8 mouse cellular contexts compared by ENCODE assay signal in the genomic region with DNA sequence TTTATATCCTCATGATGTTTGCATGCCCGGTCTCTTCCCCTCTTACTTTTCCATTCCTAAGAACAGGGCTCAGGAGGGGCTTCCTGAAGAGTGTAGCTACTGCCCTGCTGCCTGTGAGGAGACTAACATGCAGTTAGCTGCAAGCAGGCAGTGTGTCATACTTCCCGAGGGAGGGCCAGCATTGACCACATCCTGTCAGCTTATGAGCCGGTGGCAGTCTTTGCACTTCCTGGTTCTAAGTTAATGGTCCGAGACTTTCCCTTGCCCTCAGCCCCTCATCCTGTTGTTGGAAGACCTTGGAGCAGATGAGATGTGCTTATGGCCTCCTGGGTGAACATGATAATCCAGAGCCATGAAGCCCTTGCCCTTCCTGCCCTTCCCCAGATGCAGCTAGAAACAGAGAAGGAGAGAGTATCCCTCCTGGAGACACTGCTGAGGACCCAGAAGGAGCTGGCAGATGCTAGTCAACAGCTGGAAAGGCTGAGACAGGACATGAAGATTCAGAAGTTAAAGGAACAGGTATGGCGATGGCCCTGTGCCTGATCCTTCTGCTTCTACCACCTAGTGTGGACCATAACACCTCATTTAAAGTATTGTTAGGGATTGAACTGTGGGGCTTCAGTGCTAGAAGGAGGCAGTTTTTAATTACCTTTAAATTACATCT. TPM values are rescaled to one million over a fixed set of nuclear protein-coding genes. Genes with fewer than 3 reads are reported as not detected.
DNase-seq lines count a peak whose midpoint lies in the region; ATAC-seq and TF ChIP-seq lines count a peak whose summit lies in the region.

No protein-coding gene starts in this region.

- peaks cover 84% of the 10 kb centered on the region for H3K36me3 ChIP-seq in G1E (replicated peaks)
- peaks cover 56% of the 10 kb centered on the region for H3K36me3 ChIP-seq in midbrain, embryonic 16.5 days (ENCODE audit: control insufficient read depth, insufficient read depth, low read length)
- H3K36me3 ChIP-seq in hindbrain, embryonic 12.5 days, result peaks cover 89% of the 10 kb centered on the region

- H3K9me3 ChIP-seq in G1E (replicated peaks), result no peaks in the 10 kb centered on the region
- no peaks in the 10 kb centered on the region for H3K9me3 ChIP-seq in midbrain, embryonic 16.5 days (replicated peaks; ENCODE audit: control insufficient read depth, low read length, poor library complexity, severe bottlenecking)
- H3K9me3 ChIP-seq in hindbrain, embryonic 12.5 days (replicated peaks), result no peaks in the 10 kb centered on the region

- no peak overlapping the region for H3K27ac ChIP-seq in midbrain, embryonic 16.5 days (ENCODE audit: low read length)
- no peak overlapping the region for H3K27ac ChIP-seq in hindbrain, embryonic 12.5 days

- ATAC-seq in G1E (ENCODE audit: extremely low read depth, insufficient number of reproducible peaks, low FRiP score, poor library complexity, severe bottlenecking), result peak; percentile 66
- ATAC-seq in neutrophil, adult 5-6 weeks (ENCODE audit: extremely low read depth, insufficient number of reproducible peaks, low FRiP score, poor library complexity, severe bottlenecking), result peak; percentile 93
- ATAC-seq in midbrain, embryonic 16.5 days, result no peak
- ATAC-seq in hindbrain, embryonic 12.5 days (ENCODE audit: low FRiP score), result no peak

- H3K4me1 ChIP-seq in G1E (ENCODE audit: insufficient read depth, low read depth, low read length), result peaks cover 10% of the 10 kb centered on the region
- H3K4me1 ChIP-seq in midbrain, embryonic 16.5 days (ENCODE audit: control insufficient read depth, insufficient read depth, low read length), result no peaks in the 10 kb centered on the region
- no peaks in the 10 kb centered on the region for H3K4me1 ChIP-seq in hindbrain, embryonic 12.5 days

- WGBS in midbrain, embryonic 16.5 days, result 93% methylated on average over 5 of the region's 5 CpGs
- 94% methylated on average over 5 of the region's 5 CpGs for WGBS in hindbrain, embryonic 12.5 days

- DNase-seq in G1E (ENCODE audit: low spot score), result peak; percentile 18
- peak; percentile 42 to 71 for DNase-seq in heart, adult 9 months (ENCODE audit: low spot score in 2 of 2)
- DNase-seq in liver, result peak; percentile 35
- no peak for DNase-seq in urinary bladder, adult 2 months (ENCODE audit: low spot score)
- DNase-seq in cerebellum, postnatal 14 days, result no peak

- H3K4me3 ChIP-seq in G1E (ENCODE audit: low read depth, low read length), result no peak overlapping the region
- H3K4me3 ChIP-seq in midbrain, embryonic 16.5 days (ENCODE audit: low read depth, low read length), result no peak overlapping the region
- no peak overlapping the region for H3K4me3 ChIP-seq in hindbrain, embryonic 12.5 days

- TF ChIP-seq CTCF in G1E (IDR thresholded peaks at IDR 0.05; ENCODE audit: low read depth, low read length), result no peak

- no peaks in the 10 kb centered on the region for H3K27me3 ChIP-seq in G1E (ENCODE audit: insufficient read depth, low read length)
- H3K27me3 ChIP-seq in midbrain, embryonic 16.5 days (ENCODE audit: control insufficient read depth, insufficient read depth, low read depth, low read length), result no peaks in the 10 kb centered on the region
- no peaks in the 10 kb centered on the region for H3K27me3 ChIP-seq in hindbrain, embryonic 12.5 days

- H3K4me2 ChIP-seq in midbrain, embryonic 16.5 days (ENCODE audit: low read length), result no peak overlapping the region
- no peak overlapping the region for H3K4me2 ChIP-seq in hindbrain, embryonic 12.5 days (replicated peaks)

- no peak overlapping the region for H3K9ac ChIP-seq in midbrain, embryonic 16.5 days (ENCODE audit: low read depth, low read length)
- H3K9ac ChIP-seq in hindbrain, embryonic 12.5 days, result no peak overlapping the region

RNA-seq across cellular contexts. Expression of a gene that starts 23.2 kb away (rescaled TPM):
- 11.6 and 12.3 TPM in 2 replicates for total RNA-seq in G1E (2014; fragmentation: Nextera tagmentation)
- 49.2 and 54.7 TPM in 2 replicates for total RNA-seq in G1E (2017)
- 17.3 and 19.9 TPM in 2 replicates for polyA plus RNA-seq in G1E (2012)
- 66.2 and 69.1 TPM in 2 replicates for total RNA-seq in neutrophil, adult 5-6 weeks (2017)
- polyA plus RNA-seq in urinary bladder, adult 2 months (2012; rRNA removed), result 11.7 and 13.4 TPM in 2 replicates
- 13.3 and 13.7 TPM in 2 replicates for polyA plus RNA-seq in midbrain, embryonic 16.5 days (2015; fragmentation: Nextera tagmentation; extraction: Ambion mirVana)
- polyA plus RNA-seq in hindbrain, embryonic 12.5 days (2016; fragmentation: Nextera tagmentation; extraction: Ambion mirVana), result 26.9 and 27.7 TPM in 2 replicates

RNA-seq across cellular contexts. Expression of a gene that starts 28.3 kb away (rescaled TPM):
- total RNA-seq in G1E (2014; fragmentation: Nextera tagmentation), result 2.3 and 2.4 TPM in 2 replicates
- total RNA-seq in G1E (2017), result 0.71 and 1.6 TPM in 2 replicates
- 0.23 and 0.33 TPM in 2 replicates for polyA plus RNA-seq in G1E (2012)
- total RNA-seq in neutrophil, adult 5-6 weeks (2017), result 1.1 and 1.4 TPM in 2 replicates
- polyA plus RNA-seq in urinary bladder, adult 2 months (2012; rRNA removed), result 2.3 and 4.7 TPM in 2 replicates
- polyA plus RNA-seq in midbrain, embryonic 16.5 days (2015; fragmentation: Nextera tagmentation; extraction: Ambion mirVana), result 1.2 and 1.3 TPM in 2 replicates
- polyA plus RNA-seq in hindbrain, embryonic 12.5 days (2016; fragmentation: Nextera tagmentation; extraction: Ambion mirVana), result 1.7 and 2.4 TPM in 2 replicates

RNA-seq across cellular contexts. Expression of a gene that starts 28.4 kb away (rescaled TPM):
- total RNA-seq in G1E (2014; fragmentation: Nextera tagmentation) (189 and 215 TPM in 2 replicates), G1E (2017) (52.9 and 58.0 TPM in 2 replicates)
- 42.6 and 51.8 TPM in 2 replicates for polyA plus RNA-seq in G1E (2012)
- total RNA-seq in neutrophil, adult 5-6 weeks (2017), result 61.0 and 68.6 TPM in 2 replicates
- polyA plus RNA-seq in urinary bladder, adult 2 months (2012; rRNA removed), result 190 and 196 TPM in 2 replicates
- 407 and 448 TPM in 2 replicates for polyA plus RNA-seq in midbrain, embryonic 16.5 days (2015; fragmentation: Nextera tagmentation; extraction: Ambion mirVana)
- 230 and 257 TPM in 2 replicates for polyA plus RNA-seq in hindbrain, embryonic 12.5 days (2016; fragmentation: Nextera tagmentation; extraction: Ambion mirVana)

RNA-seq across cellular contexts. Expression of a gene that starts 34.3 kb away (rescaled TPM):
- total RNA-seq in G1E (2014; fragmentation: Nextera tagmentation) (2.2 TPM in 1 of 2 replicates, not detected in the other), G1E (2017) (0.06 and 0.11 TPM in 2 replicates)
- not detected in 2 replicates for polyA plus RNA-seq in G1E (2012)
- total RNA-seq in neutrophil, adult 5-6 weeks (2017), result not detected in 2 replicates
- 1.5 and 1.7 TPM in 2 replicates for polyA plus RNA-seq in urinary bladder, adult 2 months (2012; rRNA removed)
- 0.95 and 1.8 TPM in 2 replicates for polyA plus RNA-seq in midbrain, embryonic 16.5 days (2015; fragmentation: Nextera tagmentation; extraction: Ambion mirVana)
- 3.6 and 3.8 TPM in 2 replicates for polyA plus RNA-seq in hindbrain, embryonic 12.5 days (2016; fragmentation: Nextera tagmentation; extraction: Ambion mirVana)

RNA-seq across cellular contexts. Expression of a gene that starts 38.9 kb away (rescaled TPM):
- total RNA-seq in G1E (2014; fragmentation: Nextera tagmentation), result 0.60 TPM in 1 of 2 replicates, not detected in the other
- 0.11 TPM in 1 of 2 replicates, not detected in the other for total RNA-seq in G1E (2017)
- 0.05 and 0.06 TPM in 2 replicates for polyA plus RNA-seq in G1E (2012)
- not detected in 2 replicates for total RNA-seq in neutrophil, adult 5-6 weeks (2017)
- not detected in 2 replicates for polyA plus RNA-seq in urinary bladder, adult 2 months (2012; rRNA removed)
- polyA plus RNA-seq in midbrain, embryonic 16.5 days (2015; fragmentation: Nextera tagmentation; extraction: Ambion mirVana), result not detected in 2 replicates
- polyA plus RNA-seq in hindbrain, embryonic 12.5 days (2016; fragmentation: Nextera tagmentation; extraction: Ambion mirVana), result not detected in 2 replicates

Comparison
In these comparisons a context has a peak if more than half of its experiments do, and no peak if none do; other contexts are left out.
1. ATAC-seq: peak in G1E (single experiment) and neutrophil, adult 5-6 weeks (single experiment); none in midbrain, embryonic 16.5 days (single experiment) and hindbrain, embryonic 12.5 days (single experiment).
2. DNase-seq: peak in G1E (single experiment), heart, adult 9 months (2 of 2) and liver (single experiment); none in urinary bladder, adult 2 months (single experiment) and cerebellum, postnatal 14 days (0 of 2).